ENCODE assay signal across 8 mouse cellular contexts in genomic region chr2:178413081-178413480, GRCm38 (mm10). TPM values are rescaled to one million over a fixed set of nuclear protein-coding genes. Genes with fewer than 3 reads are reported as not detected.
A peak's percentile ranks its signal among the peaks of the same experiment; 100 is the strongest.
DNase-seq lines count a peak whose midpoint lies in the region; ATAC-seq and TF ChIP-seq lines count a peak whose summit lies in the region.
"Had no signal": no experiment of that assay in that cellular context is flagged by ENCODE, and none has a peak within 500 bp of the region (broad histone marks: within the 10 kb centered on the region; RNA-seq: fewer than 3 reads in every experiment).

No protein-coding gene starts in this region.

- no peak for DNase-seq in forebrain, postnatal 0 days
- no peak for DNase-seq in layer of hippocampus, postnatal 36 days
- DNase-seq in lung, adult 18-20 months = no peak

- peaks cover 9% of the 10 kb centered on the region for H3K27me3 ChIP-seq in megakaryocyte, embryonic 14.5 days (replicated peaks)
- no peaks in the 10 kb centered on the region for H3K27me3 ChIP-seq in forebrain, postnatal 0 days (ENCODE audit: insufficient read depth, low read length)
- H3K27me3 ChIP-seq in limb, embryonic 13.5 days = peaks cover 25% of the 10 kb centered on the region
- 0 out of 2 replicates have a peak, but pooled peaks cover 6% of the 10 kb centered on the region for H3K27me3 ChIP-seq in stomach, embryonic 16.5 days (ENCODE audit: control insufficient read depth, insufficient read depth, low read length)

- no peak overlapping the region for H3K9ac ChIP-seq in forebrain, postnatal 0 days
- H3K9ac ChIP-seq in limb, embryonic 13.5 days = no peak overlapping the region
- H3K9ac ChIP-seq in stomach, embryonic 16.5 days (ENCODE audit: low read length) = 0 out of 2 replicates have a peak overlapping the region, but pooled peaks have one; percentile 77
- H3K9ac ChIP-seq: liver, embryonic 14.5 days had no signal

- peak overlapping the region; percentile 98 for H3K4me3 ChIP-seq in megakaryocyte, embryonic 14.5 days (replicated peaks)
- peak overlapping the region; percentile 72; the same call in 1 of the 2 replicates for H3K4me3 ChIP-seq in forebrain, postnatal 0 days (ENCODE audit: low read depth, low read length)
- H3K4me3 ChIP-seq in limb, embryonic 13.5 days = peak overlapping the region; percentile 70
- peak overlapping the region; percentile 72 for H3K4me3 ChIP-seq in stomach, embryonic 16.5 days (replicated peaks; ENCODE audit: low read length)

- peak overlapping the region; percentile 99 for H3K4me2 ChIP-seq in forebrain, postnatal 0 days (ENCODE audit: low read depth)
- peak overlapping the region; percentile 99 for H3K4me2 ChIP-seq in limb, embryonic 13.5 days (replicated peaks)
- H3K4me2 ChIP-seq in stomach, embryonic 16.5 days (ENCODE audit: low read depth, low read length) = peak overlapping the region; percentile 99

- peaks cover 14% of the 10 kb centered on the region for H3K36me3 ChIP-seq in megakaryocyte, embryonic 14.5 days (replicated peaks; ENCODE audit: low read length)
- no peaks in the 10 kb centered on the region for H3K36me3 ChIP-seq in forebrain, postnatal 0 days (ENCODE audit: insufficient read depth)
- peaks cover 3% of the 10 kb centered on the region; the same call in 1 of the 2 replicates for H3K36me3 ChIP-seq in limb, embryonic 13.5 days
- peaks cover 3% of the 10 kb centered on the region; the same call in 1 of the 2 replicates for H3K36me3 ChIP-seq in stomach, embryonic 16.5 days (ENCODE audit: control insufficient read depth, insufficient read depth, low read length)

- no peak for TF ChIP-seq CTCF in forebrain, postnatal 0 days (IDR thresholded peaks at IDR 0.05; ENCODE audit: low read depth)

- 71% methylated on average over 13 of the region's 13 CpGs for WGBS in forebrain, postnatal 0 days
- 63% methylated on average over 13 of the region's 13 CpGs for WGBS in limb, embryonic 13.5 days
- 55% methylated on average over 13 of the region's 13 CpGs for WGBS in stomach, embryonic 16.5 days

- ATAC-seq in megakaryocyte, adult 5-6 weeks (ENCODE audit: poor library complexity, severe bottlenecking) = no peak
- ATAC-seq in forebrain, postnatal 0 days = no peak
- no peak for ATAC-seq in limb, embryonic 13.5 days (ENCODE audit: low FRiP score, low read depth)
- ATAC-seq in stomach, embryonic 16.5 days (ENCODE audit: insufficient read depth, low FRiP score) = no peak

- peaks cover 64% of the 10 kb centered on the region for H3K4me1 ChIP-seq in megakaryocyte, embryonic 14.5 days
- H3K4me1 ChIP-seq in forebrain, postnatal 0 days (ENCODE audit: insufficient read depth) = 0 out of 2 replicates have a peak, but pooled peaks cover 3% of the 10 kb centered on the region
- H3K4me1 ChIP-seq in limb, embryonic 13.5 days = peaks cover 26% of the 10 kb centered on the region
- peaks cover 21% of the 10 kb centered on the region for H3K4me1 ChIP-seq in stomach, embryonic 16.5 days (ENCODE audit: control insufficient read depth, insufficient read depth, low read length)

- H3K27ac ChIP-seq in forebrain, postnatal 0 days (ENCODE audit: low read depth, low read length) = no peak overlapping the region
- H3K27ac ChIP-seq in limb, embryonic 13.5 days = no peak overlapping the region
- 0 out of 2 replicates have a peak overlapping the region, but pooled peaks have one; percentile 16 for H3K27ac ChIP-seq in stomach, embryonic 16.5 days (ENCODE audit: low read length)
- H3K27ac ChIP-seq: liver, embryonic 14.5 days had no signal

- no peaks in the 10 kb centered on the region for H3K9me3 ChIP-seq in megakaryocyte, embryonic 14.5 days
- H3K9me3 ChIP-seq in forebrain, postnatal 0 days (ENCODE audit: low read length) = no peaks in the 10 kb centered on the region
- H3K9me3 ChIP-seq in limb, embryonic 13.5 days = no peaks in the 10 kb centered on the region
- no peaks in the 10 kb centered on the region for H3K9me3 ChIP-seq in stomach, embryonic 16.5 days (replicated peaks; ENCODE audit: control insufficient read depth, low read length)

RNA-seq across cellular contexts. Expression of gene Ppp1r3d, which starts 1.2 kb away (rescaled TPM):
- 8.0 and 20.4 TPM in 2 replicates for polyA plus RNA-seq in megakaryocyte, embryonic 14.5 days (2012; ENCODE audit: insufficient read depth, low replicate concordance)
- 7.4 and 7.5 TPM in 2 replicates for total RNA-seq in megakaryocyte, adult 5-6 weeks (2015)
- 5.4 and 5.8 TPM in 2 replicates for total RNA-seq in megakaryocyte, adult 5-6 weeks (2017)
- 7.7 and 8.8 TPM in 2 replicates for total RNA-seq in forebrain, postnatal 0 days (2014; rRNA removed)
- polyA plus RNA-seq in forebrain, postnatal 0 days (2015; fragmentation: Nextera tagmentation; extraction: Ambion mirVana) = 2.3 and 3.8 TPM in 2 replicates
- polyA plus RNA-seq in limb, embryonic 13.5 days (2015; fragmentation: Nextera tagmentation; extraction: Ambion mirVana) = 3.2 and 3.6 TPM in 2 replicates
- 3.3 and 4.2 TPM in 2 replicates for polyA plus RNA-seq in stomach, embryonic 16.5 days (2015; fragmentation: Nextera tagmentation; extraction: Ambion mirVana)
- total RNA-seq in layer of hippocampus, postnatal 36 days (2021) = 1 to 10 TPM; 4.6 to 5.9 TPM

RNA-seq across cellular contexts. Expression of gene Fam217b, which starts 1.2 kb away (rescaled TPM):
- 6.1 and 12.1 TPM in 2 replicates for polyA plus RNA-seq in megakaryocyte, embryonic 14.5 days (2012; ENCODE audit: insufficient read depth, low replicate concordance)
- 10.2 and 16.0 TPM in 2 replicates for total RNA-seq in megakaryocyte, adult 5-6 weeks (2015)
- 5.9 and 8.6 TPM in 2 replicates for total RNA-seq in megakaryocyte, adult 5-6 weeks (2017)
- 13.8 and 22.2 TPM in 2 replicates for total RNA-seq in forebrain, postnatal 0 days (2014; rRNA removed)
- 10.9 and 15.0 TPM in 2 replicates for polyA plus RNA-seq in forebrain, postnatal 0 days (2015; fragmentation: Nextera tagmentation; extraction: Ambion mirVana)
- polyA plus RNA-seq in limb, embryonic 13.5 days (2015; fragmentation: Nextera tagmentation; extraction: Ambion mirVana) = 4.9 and 6.0 TPM in 2 replicates
- polyA plus RNA-seq in stomach, embryonic 16.5 days (2015; fragmentation: Nextera tagmentation; extraction: Ambion mirVana) = 3.7 and 4.0 TPM in 2 replicates
- total RNA-seq in layer of hippocampus, postnatal 36 days (2021) = 10 to 100 TPM; 47.5 to 49.7 TPM

RNA-seq across cellular contexts. Expression of gene Sycp2, which starts 5.6 kb away (rescaled TPM):
- 0.03 TPM in 1 of 2 replicates, not detected in the other for polyA plus RNA-seq in megakaryocyte, embryonic 14.5 days (2012; ENCODE audit: insufficient read depth, low replicate concordance)
- total RNA-seq in megakaryocyte, adult 5-6 weeks (2015) = 0.96 and 3.1 TPM in 2 replicates
- 1.4 and 1.5 TPM in 2 replicates for total RNA-seq in megakaryocyte, adult 5-6 weeks (2017)
- total RNA-seq in forebrain, postnatal 0 days (2014; rRNA removed) = 0.46 and 1.1 TPM in 2 replicates
- polyA plus RNA-seq in forebrain, postnatal 0 days (2015; fragmentation: Nextera tagmentation; extraction: Ambion mirVana) = 0.09 and 0.15 TPM in 2 replicates
- polyA plus RNA-seq in limb, embryonic 13.5 days (2015; fragmentation: Nextera tagmentation; extraction: Ambion mirVana) = 0.09 and 0.20 TPM in 2 replicates
- polyA plus RNA-seq in stomach, embryonic 16.5 days (2015; fragmentation: Nextera tagmentation; extraction: Ambion mirVana) = 0.06 and 0.23 TPM in 2 replicates
- 1 to 10 TPM in 1 of 2 experiments, under 1 TPM in 1; 0.67 to 1.1 TPM for total RNA-seq in layer of hippocampus, postnatal 36 days (2021)

RNA-seq across cellular contexts. Expression of gene Cdh26, which starts 17.2 kb away (rescaled TPM):
- polyA plus RNA-seq in megakaryocyte, embryonic 14.5 days (2012; ENCODE audit: insufficient read depth, low replicate concordance) = not detected in 2 replicates
- not detected in 2 replicates for total RNA-seq in megakaryocyte, adult 5-6 weeks (2015)
- total RNA-seq in megakaryocyte, adult 5-6 weeks (2017) = not detected in 2 replicates
- 0.10 and 0.15 TPM in 2 replicates for total RNA-seq in forebrain, postnatal 0 days (2014; rRNA removed)
- polyA plus RNA-seq in forebrain, postnatal 0 days (2015; fragmentation: Nextera tagmentation; extraction: Ambion mirVana) = 0.30 and 0.44 TPM in 2 replicates
- 0.13 and 0.42 TPM in 2 replicates for polyA plus RNA-seq in limb, embryonic 13.5 days (2015; fragmentation: Nextera tagmentation; extraction: Ambion mirVana)
- polyA plus RNA-seq in stomach, embryonic 16.5 days (2015; fragmentation: Nextera tagmentation; extraction: Ambion mirVana) = 0.52 and 0.80 TPM in 2 replicates
- under 1 TPM in 1 of 2 experiments, not detected in 1; 0.37 TPM for total RNA-seq in layer of hippocampus, postnatal 36 days (2021)
